Mouse (Mus musculus): ENCODE data around the gene Msl2. TPM values are rescaled to one million over a fixed set of nuclear protein-coding genes. Genes with fewer than 3 reads are reported as not detected.

The Msl2 gene
- polyA plus RNA-seq, 1 experiment: 8.6 TPM

DNA sequence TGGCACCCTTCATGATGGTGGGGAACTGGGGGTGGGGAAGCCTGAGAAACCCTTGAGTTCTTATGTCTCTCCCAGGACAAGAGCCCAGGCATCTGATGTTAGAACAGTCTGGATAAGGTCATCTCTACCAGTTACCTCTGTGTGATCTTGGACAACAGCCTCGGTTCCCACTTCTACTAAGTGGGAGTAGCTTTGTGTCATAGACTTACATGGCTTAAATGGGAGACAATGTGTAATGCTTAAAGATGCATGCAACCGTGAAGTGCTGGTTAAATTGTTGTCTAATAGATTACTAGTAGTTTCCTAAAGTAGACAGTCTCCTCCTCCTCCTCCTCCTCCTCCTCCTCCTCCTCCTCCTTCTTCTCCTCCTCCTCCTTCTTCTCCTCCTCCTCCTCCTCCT lies 37.0 kb upstream of the Msl2 start:
- no peak overlapping the region for H3K4me2 ChIP-seq (ENCODE audit: low read depth)
- TF ChIP-seq CEBPB (IDR thresholded peaks at IDR 0.05; ENCODE audit: insufficient read depth, poor library complexity, severe bottlenecking): no peak
- TF ChIP-seq TCF12 (IDR thresholded peaks at IDR 0.05; ENCODE audit: insufficient read depth, poor library complexity, severe bottlenecking): no peak
- TF ChIP-seq USF1 (IDR thresholded peaks at IDR 0.05; ENCODE audit: low read depth): no peak
- TF ChIP-seq MAX (IDR thresholded peaks at IDR 0.05; ENCODE audit: low read depth): no peak
- TF ChIP-seq SRF (IDR thresholded peaks at IDR 0.05; ENCODE audit: control insufficient read depth, insufficient read length, low read depth): no peak
- no peak for TF ChIP-seq MYOG (IDR thresholded peaks at IDR 0.05; ENCODE audit: control insufficient read depth in 1 of 3, insufficient read depth in 1 of 3, insufficient read length in 2 of 3, low read depth in 2 of 3)
- no peak for TF ChIP-seq TCF3 (IDR thresholded peaks at IDR 0.05; ENCODE audit: insufficient read length, low read depth)
- TF ChIP-seq E2F4 (IDR thresholded peaks at IDR 0.05; ENCODE audit: insufficient read depth): no peak
- TF ChIP-seq POLR2AphosphoS2 (IDR thresholded peaks at IDR 0.05; ENCODE audit: insufficient read length, low read depth): no peak
- no peak for TF ChIP-seq POLR2A (IDR thresholded peaks at IDR 0.05; ENCODE audit: insufficient read length, low read depth)
- no peak overlapping the region for H3ac ChIP-seq (ENCODE audit: control insufficient read depth, insufficient read length)
- no peaks in the 10 kb centered on the region for H3K79me2 ChIP-seq (ENCODE audit: control insufficient read depth, insufficient read depth)
- H3K36me3 ChIP-seq (ENCODE audit: control insufficient read depth, insufficient read depth): no peaks in the 10 kb centered on the region
- no peaks in the 10 kb centered on the region for H3K27me3 ChIP-seq (ENCODE audit: control insufficient read depth, insufficient read depth, insufficient read length)
- H3K4me3 ChIP-seq: no peak overlapping the region

DNA sequence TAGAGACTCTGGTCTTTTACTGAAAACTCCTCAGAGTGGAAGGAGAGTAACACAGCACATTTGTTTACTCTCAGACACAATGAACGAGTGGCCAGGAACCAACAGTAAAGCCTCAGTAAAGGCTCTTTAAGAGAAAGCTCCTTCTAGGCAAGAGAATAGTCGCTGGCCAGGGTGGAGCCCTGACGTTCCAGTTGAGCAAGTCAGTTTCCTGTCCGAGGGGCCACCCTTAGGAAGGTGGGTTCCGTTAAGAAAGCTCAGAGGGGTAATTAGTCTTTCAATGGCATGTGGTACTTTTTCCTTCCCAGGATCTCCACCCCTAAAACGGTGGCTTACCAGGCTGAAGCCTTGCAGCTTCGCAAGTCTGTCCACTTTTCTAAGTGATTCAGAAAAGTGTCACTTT lies 36.5 kb upstream of the Msl2 start:
- Histone ChIP-seq H3K4me3 (no peak overlapping the region), H3K4me2 (ENCODE audit: low read depth) (peak overlapping the region; percentile 38), H3K27me3 (ENCODE audit: control insufficient read depth, insufficient read depth, insufficient read length) (no peaks in the 10 kb centered on the region), H3K36me3 (ENCODE audit: control insufficient read depth, insufficient read depth) (no peaks in the 10 kb centered on the region), H3ac (ENCODE audit: control insufficient read depth, insufficient read length) (no peak overlapping the region), H3K79me2 (ENCODE audit: control insufficient read depth, insufficient read depth) (no peaks in the 10 kb centered on the region)
- no peak for TF ChIP-seq SRF (IDR thresholded peaks at IDR 0.05; ENCODE audit: control insufficient read depth, insufficient read length, low read depth)
- TF ChIP-seq POLR2AphosphoS2 (IDR thresholded peaks at IDR 0.05; ENCODE audit: insufficient read length, low read depth): no peak
- no peak for TF ChIP-seq MYOG (IDR thresholded peaks at IDR 0.05; ENCODE audit: control insufficient read depth in 1 of 3, insufficient read depth in 1 of 3, insufficient read length in 2 of 3, low read depth in 2 of 3)
- no peak for TF ChIP-seq CEBPB (IDR thresholded peaks at IDR 0.05; ENCODE audit: insufficient read depth, poor library complexity, severe bottlenecking)
- TF ChIP-seq POLR2A (IDR thresholded peaks at IDR 0.05; ENCODE audit: insufficient read length, low read depth): no peak
- no peak for TF ChIP-seq MAX (IDR thresholded peaks at IDR 0.05; ENCODE audit: low read depth)
- no peak for TF ChIP-seq MYOD1 (IDR thresholded peaks at IDR 0.05; ENCODE audit: control insufficient read depth in 1 of 3, insufficient read length in 2 of 3, low read depth in 2 of 3)
- no peak for TF ChIP-seq TCF3 (IDR thresholded peaks at IDR 0.05; ENCODE audit: insufficient read length, low read depth)
- TF ChIP-seq USF1 (IDR thresholded peaks at IDR 0.05; ENCODE audit: low read depth): no peak
- no peak for TF ChIP-seq E2F4 (IDR thresholded peaks at IDR 0.05; ENCODE audit: insufficient read depth)
- no peak for TF ChIP-seq TCF12 (IDR thresholded peaks at IDR 0.05; ENCODE audit: insufficient read depth, poor library complexity, severe bottlenecking)
- no peak for TF ChIP-seq REST (IDR thresholded peaks at IDR 0.05; ENCODE audit: insufficient read depth, insufficient read length)

DNA sequence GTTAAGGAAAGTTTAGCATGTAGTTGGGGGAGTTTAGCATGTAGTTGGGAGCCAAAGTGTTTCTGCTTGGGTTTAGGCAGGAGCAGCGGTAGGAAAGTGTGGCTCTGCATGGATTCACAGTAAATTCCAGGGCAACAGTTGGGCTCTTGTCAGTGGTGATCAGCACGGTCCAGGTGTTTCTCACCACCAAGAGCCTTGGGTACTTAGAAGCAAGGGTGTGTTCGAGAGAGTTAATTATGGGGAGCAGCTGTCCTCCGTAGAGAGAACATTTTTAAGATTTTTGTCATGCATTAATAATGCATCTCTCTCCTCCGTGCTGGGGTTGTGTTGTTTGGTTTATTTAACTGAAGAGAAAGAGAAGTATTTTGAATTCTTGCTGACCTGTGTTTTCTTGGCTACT lies 35.3 kb upstream of the Msl2 start:
- peak overlapping the region; percentile 38 for H3K4me2 ChIP-seq (ENCODE audit: low read depth)
- H3K79me2 ChIP-seq (ENCODE audit: control insufficient read depth, insufficient read depth): no peaks in the 10 kb centered on the region
- no peaks in the 10 kb centered on the region for H3K27me3 ChIP-seq (ENCODE audit: control insufficient read depth, insufficient read depth, insufficient read length)
- no peak overlapping the region for H3ac ChIP-seq (ENCODE audit: control insufficient read depth, insufficient read length)
- no peak overlapping the region for H3K4me3 ChIP-seq
- TF ChIP-seq MYOG (IDR thresholded peaks at IDR 0.05; ENCODE audit: control insufficient read depth in 1 of 3, insufficient read depth in 1 of 3, insufficient read length in 2 of 3, low read depth in 2 of 3): peak; percentile 18 to 89 (median 87)
- TF ChIP-seq MYOD1 (IDR thresholded peaks at IDR 0.05; ENCODE audit: control insufficient read depth in 1 of 3, insufficient read length in 2 of 3, low read depth in 2 of 3): peak; percentile 3 to 80 (median 66)
- TF ChIP-seq TCF12 (IDR thresholded peaks at IDR 0.05; ENCODE audit: insufficient read depth, poor library complexity, severe bottlenecking): peak; percentile 71
- no peak for TF ChIP-seq POLR2A (IDR thresholded peaks at IDR 0.05; ENCODE audit: insufficient read length, low read depth)
- H3K36me3 ChIP-seq (ENCODE audit: control insufficient read depth, insufficient read depth): no peaks in the 10 kb centered on the region

DNA sequence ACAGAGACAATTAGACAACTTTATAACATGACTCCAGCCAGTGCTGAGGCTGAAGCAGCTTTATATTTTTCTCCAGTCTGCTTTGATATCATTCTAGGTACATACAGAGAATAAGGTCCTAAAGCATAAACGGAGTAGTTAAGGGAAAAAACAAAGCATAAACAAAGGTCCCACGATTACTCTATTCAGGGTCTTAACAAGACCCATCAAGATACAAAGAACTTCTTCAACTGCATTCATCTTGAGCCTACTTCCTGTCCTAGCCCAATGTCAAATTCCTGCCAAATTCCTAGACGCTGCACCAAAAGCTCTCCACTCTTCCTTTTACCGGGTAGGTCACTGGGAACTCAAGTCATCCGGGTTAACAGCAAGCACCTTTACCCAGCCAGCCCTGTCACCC lies 32.4 kb upstream of the Msl2 start:
- Histone ChIP-seq H3K27me3 (ENCODE audit: control insufficient read depth, insufficient read depth, insufficient read length) (no peaks in the 10 kb centered on the region), H3K4me3 (no peak overlapping the region), H3K36me3 (ENCODE audit: control insufficient read depth, insufficient read depth) (no peaks in the 10 kb centered on the region), H3K4me2 (ENCODE audit: low read depth) (no peak overlapping the region), H3K79me2 (ENCODE audit: control insufficient read depth, insufficient read depth) (no peaks in the 10 kb centered on the region), H3ac (ENCODE audit: control insufficient read depth, insufficient read length) (no peak overlapping the region)
- no peak for TF ChIP-seq REST (IDR thresholded peaks at IDR 0.05; ENCODE audit: insufficient read depth, insufficient read length)
- no peak for TF ChIP-seq POLR2A (IDR thresholded peaks at IDR 0.05; ENCODE audit: insufficient read length, low read depth)

DNA sequence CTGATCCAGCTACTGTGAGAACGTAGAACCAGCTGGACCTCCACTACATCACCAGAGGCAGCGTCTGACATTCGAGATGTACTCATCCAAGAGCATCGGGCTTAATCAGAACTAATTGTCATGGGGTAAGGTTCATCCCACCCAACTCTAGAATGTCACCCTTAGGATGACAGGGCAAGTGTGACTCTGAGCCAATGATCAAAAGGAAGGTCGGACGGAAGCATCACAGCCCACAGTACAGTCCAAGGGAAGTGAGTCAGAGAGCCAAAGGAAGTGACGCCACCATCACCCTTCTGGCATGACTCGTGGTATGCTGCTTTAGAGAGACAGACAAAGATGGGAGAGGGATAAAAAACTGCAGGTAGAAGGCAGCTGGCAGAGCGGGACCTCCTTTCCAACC lies 31.7 kb upstream of the Msl2 start:
- Histone ChIP-seq H3K27me3 (ENCODE audit: control insufficient read depth, insufficient read depth, insufficient read length) (no peaks in the 10 kb centered on the region), H3K4me2 (ENCODE audit: low read depth) (no peak overlapping the region), H3K4me3 (no peak overlapping the region), H3K79me2 (ENCODE audit: control insufficient read depth, insufficient read depth) (no peaks in the 10 kb centered on the region), H3K36me3 (ENCODE audit: control insufficient read depth, insufficient read depth) (no peaks in the 10 kb centered on the region), H3ac (ENCODE audit: control insufficient read depth, insufficient read length) (no peak overlapping the region)
- TF ChIP-seq MAX (IDR thresholded peaks at IDR 0.05; ENCODE audit: low read depth) (no peak), USF1 (IDR thresholded peaks at IDR 0.05; ENCODE audit: low read depth) (no peak)

All from myocyte (in vitro differentiated cells).